Mouse (Mus musculus) hindbrain, embryonic 15.5 days (tissue): ENCODE data around the gene Adamts12. TPM values are rescaled to one million over a fixed set of nuclear protein-coding genes. Genes with fewer than 3 reads are reported as not detected.

Source experiments
- ATAC-seq: fragments of 200-750 bp; cut with Nextera tagmentation; 2 replicates; pipeline ENCODE4 v1.8.0; 2017; ENCODE audit warnings: low read depth, moderate number of reproducible peaks, moderate TSS enrichment; ENCODE audit not compliant: low FRiP score
- H3K27ac ChIP-seq: fragments of 300-500 bp; sonication (generic); replicated peaks from 2 replicates; pipeline ENCODE4 v1.5.1; 2015; ENCODE audit warnings: mild to moderate bottlenecking, inconsistent platforms
- H3K27me3 ChIP-seq: fragments of 300-500 bp; sonication (generic); 2 replicates; pipeline ENCODE4 v1.6.1; 2015; ENCODE audit warnings: control low read depth, inconsistent platforms
- H3K36me3 ChIP-seq: fragments of 300-500 bp; sonication (generic); 2 replicates; pipeline ENCODE4 v1.6.1; 2015; ENCODE audit warnings: control low read depth, inconsistent platforms
- H3K4me1 ChIP-seq: fragments of 300-500 bp; sonication (generic); replicated peaks from 2 replicates; pipeline ENCODE4 v1.6.1; 2015; ENCODE audit warnings: control low read depth, inconsistent platforms
- H3K4me2 ChIP-seq: fragments of 300-500 bp; sonication (generic); 2 replicates; pipeline ENCODE4 v1.6.1; 2015; ENCODE audit warnings: moderate library complexity, mild to moderate bottlenecking, inconsistent platforms
- H3K4me3 ChIP-seq: fragments of 300-500 bp; sonication (generic); 2 replicates; pipeline ENCODE4 v1.5.1; 2015; ENCODE audit warnings: mild to moderate bottlenecking, inconsistent platforms
- H3K9ac ChIP-seq: fragments of 300-500 bp; sonication (generic); 2 replicates; pipeline ENCODE4 v1.6.1; 2015; ENCODE audit warnings: inconsistent platforms
- H3K9me3 ChIP-seq: fragments of 300-500 bp; sonication (generic); 2 replicates; pipeline ENCODE4 v1.6.1; 2016; ENCODE audit warnings: control low read depth, inconsistent platforms
- WGBS: fragments of 180-500 bp; shearing (Covaris S2); methylation state at CpG from one replicate; pipeline ENCODE4 v1.1.7; 2015; 5-methylcytosine and 5-hydroxymethylcytosine counted together
- polyA plus RNA-seq: library from polyadenylated mRNA; unstranded; fragments of >200 nt; fragmentation: Nextera tagmentation; extraction: Ambion mirVana; gene quantifications from 2 replicates; pipeline ENCODE4 v1.2.1, GENCODE M21; 2015

The Adamts12 gene
- polyA plus RNA-seq, 1 experiment from 2014 or later: 1.5 TPM

GRCm38 (mm10) chr15:11042828-11043227 lies 21.8 kb upstream of the Adamts12 start:
- H3K4me2 ChIP-seq: no peak overlapping the region
- no peak overlapping the region for H3K27ac ChIP-seq
- peaks cover 5% of the 10 kb centered on the region for H3K27me3 ChIP-seq
- no peak for ATAC-seq
- WGBS: 91% methylated on average over 5 of the region's 5 CpGs
- H3K9me3 ChIP-seq: no peaks in the 10 kb centered on the region
- H3K4me3 ChIP-seq: no peak overlapping the region
- H3K9ac ChIP-seq: no peak overlapping the region
- no peaks in the 10 kb centered on the region for H3K36me3 ChIP-seq
- peaks cover 6% of the 10 kb centered on the region for H3K4me1 ChIP-seq

- Histone ChIP-seq H3K27ac (no peak overlapping the region), H3K4me2 (no peak overlapping the region), H3K9me3 (no peaks in the 10 kb centered on the region), H3K4me3 (no peak overlapping the region), H3K27me3 (no peaks in the 10 kb centered on the region), H3K9ac (no peak overlapping the region), H3K4me1 (no peaks in the 10 kb centered on the region), H3K36me3 (no peaks in the 10 kb centered on the region)
- no peak for ATAC-seq
- WGBS: 42% methylated on average over 10 of the region's 10 CpGs
These were observed 10.7 kb upstream of the Adamts12 start for GRCm38 (mm10) chr15:11053678-11054439.

GRCm38 (mm10) chr15:11054440-11055080 lies 10.0 kb upstream of the Adamts12 start:
- WGBS: 73% methylated on average over 7 of the region's 7 CpGs
- Histone ChIP-seq H3K27me3 (no peaks in the 10 kb centered on the region), H3K4me3 (no peak overlapping the region), H3K9me3 (no peaks in the 10 kb centered on the region), H3K27ac (no peak overlapping the region), H3K4me2 (no peak overlapping the region), H3K9ac (no peak overlapping the region), H3K36me3 (no peaks in the 10 kb centered on the region), H3K4me1 (no peaks in the 10 kb centered on the region)
- ATAC-seq: no peak

GRCm38 (mm10) chr15:11062903-11063302 lies 1.7 kb upstream of the Adamts12 start:
- H3K4me1 ChIP-seq: peaks cover 26% of the 10 kb centered on the region
- WGBS: 94% methylated on average over 1 of the region's 1 CpGs
- ATAC-seq: no peak
- no peaks in the 10 kb centered on the region for H3K9me3 ChIP-seq
- no peak overlapping the region for H3K4me2 ChIP-seq
- H3K27me3 ChIP-seq: no peaks in the 10 kb centered on the region
- H3K4me3 ChIP-seq: no peak overlapping the region
- no peaks in the 10 kb centered on the region for H3K36me3 ChIP-seq
- no peak overlapping the region for H3K9ac ChIP-seq
- H3K27ac ChIP-seq: no peak overlapping the region

GRCm38 (mm10) chr15:11064160-11064557 lies 431 bp upstream of the Adamts12 start:
- no peaks in the 10 kb centered on the region for H3K9me3 ChIP-seq
- H3K27me3 ChIP-seq: no peaks in the 10 kb centered on the region
- 22% methylated on average over 2 of the region's 2 CpGs for WGBS
- no peak overlapping the region for H3K9ac ChIP-seq
- H3K4me2 ChIP-seq: peak overlapping the region; percentile 56; the same call in 1 of the 2 replicates
- H3K27ac ChIP-seq: 0 out of 2 replicates have a peak overlapping the region, but pooled peaks have one; percentile 20
- peaks cover 26% of the 10 kb centered on the region for H3K4me1 ChIP-seq
- peak; percentile 2; the same call in 1 of the 2 replicates for ATAC-seq
- H3K4me3 ChIP-seq: no peak overlapping the region
- H3K36me3 ChIP-seq: no peaks in the 10 kb centered on the region

- H3K27ac ChIP-seq: peak overlapping the region; percentile 68
- peak overlapping the region; percentile 33 for H3K4me3 ChIP-seq
- H3K36me3 ChIP-seq: no peaks in the 10 kb centered on the region
- no peaks in the 10 kb centered on the region for H3K27me3 ChIP-seq
- WGBS: 5% methylated on average over 9 of the region's 9 CpGs
- peak; percentile 33; the same call in 1 of the 2 replicates for ATAC-seq
- peak overlapping the region; percentile 56 for H3K4me2 ChIP-seq
- peaks cover 26% of the 10 kb centered on the region for H3K4me1 ChIP-seq
- no peaks in the 10 kb centered on the region for H3K9me3 ChIP-seq
- H3K9ac ChIP-seq: peak overlapping the region; percentile 29
These were observed 1.1 kb downstream of the Adamts12 start for GRCm38 (mm10) chr15:11065528-11066171.

- H3K36me3 ChIP-seq: no peaks in the 10 kb centered on the region
- WGBS: 8% methylated on average over 5 of the region's 5 CpGs
- no peak for ATAC-seq
These were observed 1.7 kb downstream of the Adamts12 start for GRCm38 (mm10) chr15:11066299-11066698.

GRCm38 (mm10) chr15:11067891-11068290 lies 3.3 kb downstream of the Adamts12 start:
- Histone ChIP-seq H3K4me1 (peaks cover 26% of the 10 kb centered on the region), H3K4me3 (no peak overlapping the region), H3K27ac (no peak overlapping the region), H3K4me2 (no peak overlapping the region), H3K9ac (no peak overlapping the region), H3K36me3 (no peaks in the 10 kb centered on the region), H3K27me3 (no peaks in the 10 kb centered on the region), H3K9me3 (no peaks in the 10 kb centered on the region)
- 89% methylated on average over 7 of the region's 7 CpGs for WGBS
- no peak for ATAC-seq

More at GRCm38 (mm10) chr15:11066299-11066698, 1.7 kb downstream of the Adamts12 start:
- H3K4me2 ChIP-seq: peak overlapping the region; percentile 56
- H3K9me3 ChIP-seq: no peaks in the 10 kb centered on the region
- peak overlapping the region; percentile 29; the same call in 1 of the 2 replicates for H3K9ac ChIP-seq
- H3K4me3 ChIP-seq: peak overlapping the region; percentile 33
- no peaks in the 10 kb centered on the region for H3K27me3 ChIP-seq
- H3K4me1 ChIP-seq: peaks cover 26% of the 10 kb centered on the region
- H3K27ac ChIP-seq: peak overlapping the region; percentile 68

GRCm38 (mm10) chr15:11075726-11076361 lies 11.3 kb downstream of the Adamts12 start:
- Histone ChIP-seq H3K27me3 (no peaks in the 10 kb centered on the region), H3K4me2 (no peak overlapping the region), H3K9ac (no peak overlapping the region), H3K27ac (no peak overlapping the region), H3K4me1 (no peaks in the 10 kb centered on the region), H3K36me3 (no peaks in the 10 kb centered on the region), H3K9me3 (no peaks in the 10 kb centered on the region), H3K4me3 (no peak overlapping the region)
- no peak for ATAC-seq
- 91% methylated on average over 3 of the region's 3 CpGs for WGBS

GRCm38 (mm10) chr15:11082961-11083569 lies 18.5 kb downstream of the Adamts12 start:
- Histone ChIP-seq H3K27me3 (no peaks in the 10 kb centered on the region), H3K9me3 (no peaks in the 10 kb centered on the region), H3K4me1 (peaks cover 24% of the 10 kb centered on the region), H3K4me2 (no peak overlapping the region), H3K36me3 (no peaks in the 10 kb centered on the region), H3K4me3 (no peak overlapping the region), H3K9ac (no peak overlapping the region), H3K27ac (no peak overlapping the region)
- 34% methylated on average over 8 of the region's 8 CpGs for WGBS
- peak; percentile 92 for ATAC-seq

- Histone ChIP-seq H3K27me3 (no peaks in the 10 kb centered on the region), H3K27ac (no peak overlapping the region), H3K4me3 (no peak overlapping the region), H3K4me1 (peaks cover 24% of the 10 kb centered on the region), H3K9me3 (no peaks in the 10 kb centered on the region), H3K9ac (no peak overlapping the region), H3K4me2 (no peak overlapping the region), H3K36me3 (no peaks in the 10 kb centered on the region)
- 76% methylated on average over 3 of the region's 3 CpGs for WGBS
- no peak for ATAC-seq
These were observed 19.1 kb downstream of the Adamts12 start for GRCm38 (mm10) chr15:11083678-11084077.
